Mouse (Mus musculus): ENCODE data around the gene Bend7. TPM values are rescaled to one million over a fixed set of nuclear protein-coding genes. Genes with fewer than 3 reads are reported as not detected.
A peak's percentile ranks its signal among the peaks of the same experiment; 100 is the strongest.

Gene Bend7
- polyA plus RNA-seq, 1 experiment from 2014 or later, result 11.9 TPM

DNA sequence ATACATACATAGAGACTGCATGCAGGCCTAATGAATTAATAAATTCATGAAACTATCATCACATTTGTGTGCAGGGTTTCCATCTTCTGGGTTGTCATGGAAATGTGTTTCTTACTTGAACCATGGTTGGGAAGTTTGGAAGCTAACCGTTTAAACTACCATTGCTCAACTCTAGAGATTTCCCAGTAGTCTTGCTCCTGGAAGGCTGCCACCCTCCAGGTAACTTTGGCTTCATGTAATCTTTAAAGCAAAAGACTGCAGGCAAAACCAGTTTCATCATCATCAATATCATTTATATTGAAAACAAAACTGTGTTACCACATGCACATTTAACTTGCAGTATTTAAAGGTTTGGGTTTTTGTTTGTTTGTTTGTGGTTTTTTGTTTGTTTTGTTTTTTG lies 16.3 kb downstream of the Bend7 start:
- WGBS, result 56% methylated on average over 1 of the region's 1 CpGs
- no peak overlapping the region for H3K27ac ChIP-seq (ENCODE audit: low read length)
- H3K4me2 ChIP-seq (ENCODE audit: low read depth, low read length), result no peak overlapping the region
- no peaks in the 10 kb centered on the region for H3K27me3 ChIP-seq (ENCODE audit: control insufficient read depth, insufficient read depth, low read depth, low read length)
- H3K36me3 ChIP-seq (ENCODE audit: control insufficient read depth, insufficient read depth, low read length), result no peaks in the 10 kb centered on the region
- no peak for ATAC-seq (ENCODE audit: low read depth)
- no peaks in the 10 kb centered on the region for H3K9me3 ChIP-seq (ENCODE audit: control insufficient read depth, low read length)
- peaks cover 14% of the 10 kb centered on the region for H3K4me1 ChIP-seq (replicated peaks; ENCODE audit: control insufficient read depth, insufficient read depth, low read length)
- no peak overlapping the region for H3K4me3 ChIP-seq (ENCODE audit: low read length)
- no peak overlapping the region for H3K9ac ChIP-seq (ENCODE audit: low read length)

DNA sequence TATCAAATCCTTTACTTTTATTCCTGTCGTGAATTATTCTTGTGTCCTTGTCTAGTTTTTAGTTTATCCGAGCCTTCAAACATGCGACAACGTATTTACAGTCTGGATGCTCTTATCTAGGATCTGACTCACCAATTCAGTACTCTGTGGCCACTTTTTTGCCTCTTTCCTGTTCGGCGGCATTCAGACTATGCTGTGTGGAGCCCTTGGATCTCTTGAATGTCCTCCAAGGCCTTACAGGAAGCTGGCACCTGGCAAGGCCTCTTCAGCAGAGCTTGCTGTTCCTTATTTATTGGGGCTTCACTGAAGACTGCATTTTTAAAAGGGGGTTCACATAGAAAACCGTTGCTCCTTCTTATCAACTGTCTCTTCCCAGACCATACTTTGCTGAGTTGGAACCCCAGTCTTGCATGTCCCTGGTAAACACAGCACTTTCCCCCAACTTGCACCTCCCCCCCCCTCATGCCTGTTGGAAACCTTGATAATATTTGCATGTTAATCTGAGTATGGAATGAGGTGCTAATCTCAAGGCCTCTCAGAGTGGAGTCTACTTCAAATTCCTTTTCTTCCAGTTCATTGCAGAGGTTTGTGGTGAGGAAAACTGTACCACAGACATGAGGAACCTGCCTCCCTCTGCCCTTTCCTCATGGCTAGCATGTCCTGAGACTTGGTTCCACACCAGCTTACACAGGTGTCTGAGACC lies 18.6 kb downstream of the Bend7 start:
- WGBS, result 41% methylated on average over 7 of the region's 7 CpGs
- no peak overlapping the region for H3K9ac ChIP-seq (ENCODE audit: low read length)
- peak; percentile 81 for ATAC-seq (ENCODE audit: low read depth)

DNA sequence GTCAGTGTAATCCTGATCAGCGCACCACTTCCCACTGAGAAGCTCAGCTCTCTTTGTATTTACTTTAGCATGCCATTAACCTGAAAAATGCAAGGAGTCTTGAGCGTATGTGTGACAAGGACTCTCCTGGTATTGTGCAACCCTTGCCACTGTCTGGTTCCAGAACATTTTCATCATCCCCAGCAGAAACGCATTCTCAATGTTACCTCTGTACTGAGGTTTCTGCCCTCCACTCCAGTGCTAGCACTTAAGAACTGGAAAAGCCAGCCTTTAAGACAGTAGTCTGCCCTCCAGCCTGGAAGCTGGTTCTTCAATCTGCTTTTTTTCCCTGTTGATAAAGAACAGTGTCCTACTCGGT lies 19.1 kb downstream of the Bend7 start:
- no peaks in the 10 kb centered on the region for H3K27me3 ChIP-seq (ENCODE audit: control insufficient read depth, insufficient read depth, low read depth, low read length)
- no peak overlapping the region for H3K4me2 ChIP-seq (ENCODE audit: low read depth, low read length)
- 52% methylated on average over 4 of the region's 4 CpGs for WGBS
- peak overlapping the region; percentile 92 for H3K27ac ChIP-seq (ENCODE audit: low read length)
- peak; percentile 89 for ATAC-seq (ENCODE audit: low read depth)
- H3K9me3 ChIP-seq (ENCODE audit: control insufficient read depth, low read length), result no peaks in the 10 kb centered on the region
- H3K36me3 ChIP-seq (ENCODE audit: control insufficient read depth, insufficient read depth, low read length), result no peaks in the 10 kb centered on the region
- H3K4me1 ChIP-seq (replicated peaks; ENCODE audit: control insufficient read depth, insufficient read depth, low read length), result peaks cover 14% of the 10 kb centered on the region
- no peak overlapping the region for H3K9ac ChIP-seq (ENCODE audit: low read length)
- H3K4me3 ChIP-seq (ENCODE audit: low read length), result no peak overlapping the region

More for the DNA sequence above, 18.6 kb downstream of the Bend7 start:
- Histone ChIP-seq H3K4me1 (replicated peaks; ENCODE audit: control insufficient read depth, insufficient read depth, low read length) (peaks cover 14% of the 10 kb centered on the region), H3K9me3 (ENCODE audit: control insufficient read depth, low read length) (no peaks in the 10 kb centered on the region), H3K4me3 (ENCODE audit: low read length) (no peak overlapping the region), H3K4me2 (ENCODE audit: low read depth, low read length) (no peak overlapping the region), H3K36me3 (ENCODE audit: control insufficient read depth, insufficient read depth, low read length) (no peaks in the 10 kb centered on the region), H3K27me3 (ENCODE audit: control insufficient read depth, insufficient read depth, low read depth, low read length) (no peaks in the 10 kb centered on the region), H3K27ac (ENCODE audit: low read length) (peak overlapping the region; percentile 92)

DNA sequence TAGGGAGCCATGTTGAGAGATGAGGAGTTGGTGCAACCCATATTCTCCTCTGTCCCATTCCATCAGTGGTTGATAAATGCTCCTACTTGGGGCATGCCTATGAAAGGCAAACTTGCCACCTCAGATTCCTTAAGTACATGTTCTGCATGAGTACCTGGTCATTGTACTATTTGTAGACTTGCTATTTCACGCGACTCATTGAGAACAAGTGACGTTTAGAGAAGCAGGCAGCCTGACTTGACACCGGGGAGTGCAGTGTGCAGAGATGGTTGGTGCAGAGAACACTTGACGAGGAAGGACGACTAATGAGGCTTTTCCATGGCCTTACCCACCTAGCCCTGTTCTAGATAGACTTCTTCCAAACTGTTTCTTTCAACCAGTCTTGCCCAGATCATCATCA lies 34.3 kb downstream of the Bend7 start:
- no peak overlapping the region for H3K4me2 ChIP-seq (ENCODE audit: low read depth, low read length)
- 67% methylated on average over 6 of the region's 6 CpGs for WGBS
- no peak overlapping the region for H3K4me3 ChIP-seq (ENCODE audit: low read length)
- no peaks in the 10 kb centered on the region for H3K27me3 ChIP-seq (ENCODE audit: control insufficient read depth, insufficient read depth, low read depth, low read length)
- H3K36me3 ChIP-seq (ENCODE audit: control insufficient read depth, insufficient read depth, low read length), result peaks cover 2% of the 10 kb centered on the region; the same call in 1 of the 2 replicates
- no peak for ATAC-seq (ENCODE audit: low read depth)
- H3K4me1 ChIP-seq (replicated peaks; ENCODE audit: control insufficient read depth, insufficient read depth, low read length), result 0 out of 2 replicates have a peak, but pooled peaks cover 6% of the 10 kb centered on the region
- H3K27ac ChIP-seq (ENCODE audit: low read length), result no peak overlapping the region
- no peak overlapping the region for H3K9ac ChIP-seq (ENCODE audit: low read length)
- no peaks in the 10 kb centered on the region for H3K9me3 ChIP-seq (ENCODE audit: control insufficient read depth, low read length)

DNA sequence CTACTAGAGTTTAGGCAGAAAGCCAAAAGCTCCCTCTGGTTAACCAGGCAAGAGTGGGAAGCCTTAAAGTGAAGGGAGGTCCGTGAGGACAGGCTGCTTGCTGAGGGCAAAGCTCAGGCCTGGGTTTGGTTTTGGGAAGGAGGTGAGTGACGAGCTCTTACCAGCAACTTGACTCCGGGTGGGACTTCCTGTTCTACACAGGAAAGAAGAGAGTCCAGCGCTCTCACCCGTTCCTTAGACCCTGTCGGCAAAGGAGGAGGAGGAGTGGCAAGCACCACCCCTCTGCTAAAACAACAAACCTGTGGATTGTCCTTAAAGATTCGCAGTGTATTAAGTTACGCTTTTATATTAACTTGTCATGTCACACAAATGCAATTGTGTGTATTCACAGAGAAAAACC lies 38.1 kb downstream of the Bend7 start:
- H3K4me2 ChIP-seq (ENCODE audit: low read depth, low read length), result no peak overlapping the region
- H3K4me3 ChIP-seq (ENCODE audit: low read length), result no peak overlapping the region
- no peaks in the 10 kb centered on the region for H3K9me3 ChIP-seq (ENCODE audit: control insufficient read depth, low read length)
- no peak overlapping the region for H3K9ac ChIP-seq (ENCODE audit: low read length)
- 0 out of 2 replicates have a peak, but pooled peaks have one; percentile 28 for ATAC-seq (ENCODE audit: low read depth)
- 0 out of 2 replicates have a peak, but pooled peaks cover 6% of the 10 kb centered on the region for H3K4me1 ChIP-seq (replicated peaks; ENCODE audit: control insufficient read depth, insufficient read depth, low read length)
- peaks cover 2% of the 10 kb centered on the region; the same call in 1 of the 2 replicates for H3K36me3 ChIP-seq (ENCODE audit: control insufficient read depth, insufficient read depth, low read length)
- H3K27me3 ChIP-seq (ENCODE audit: control insufficient read depth, insufficient read depth, low read depth, low read length), result no peaks in the 10 kb centered on the region
- peak overlapping the region; percentile 59; the same call in 1 of the 2 replicates for H3K27ac ChIP-seq (ENCODE audit: low read length)
- WGBS, result 45% methylated on average over 8 of the region's 8 CpGs

DNA sequence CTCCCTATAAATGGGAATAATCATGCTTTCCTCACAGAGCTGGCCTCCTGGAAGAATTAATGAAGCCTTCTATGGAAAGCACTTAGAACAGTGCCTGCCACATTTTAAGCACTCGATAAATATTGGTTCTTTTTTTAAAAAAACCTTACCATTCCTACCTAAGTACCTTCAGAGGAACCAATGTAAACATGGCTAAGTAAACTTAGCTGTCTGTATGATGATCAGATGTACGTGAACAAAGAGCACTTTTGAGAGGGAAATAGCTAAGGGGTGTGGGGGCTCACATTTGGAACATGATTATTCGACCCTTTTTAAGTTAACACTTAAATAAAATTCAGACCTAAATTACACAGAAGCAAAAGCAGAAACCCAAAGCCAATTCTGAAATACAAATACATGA lies 39.6 kb downstream of the Bend7 start:
- Histone ChIP-seq H3K36me3 (ENCODE audit: control insufficient read depth, insufficient read depth, low read length) (peaks cover 2% of the 10 kb centered on the region; the same call in 1 of the 2 replicates), H3K9me3 (ENCODE audit: control insufficient read depth, low read length) (no peaks in the 10 kb centered on the region), H3K4me2 (ENCODE audit: low read depth, low read length) (no peak overlapping the region), H3K4me3 (ENCODE audit: low read length) (no peak overlapping the region), H3K9ac (ENCODE audit: low read length) (no peak overlapping the region), H3K4me1 (replicated peaks; ENCODE audit: control insufficient read depth, insufficient read depth, low read length) (0 out of 2 replicates have a peak, but pooled peaks cover 6% of the 10 kb centered on the region), H3K27ac (ENCODE audit: low read length) (peak overlapping the region; percentile 58), H3K27me3 (ENCODE audit: control insufficient read depth, insufficient read depth, low read depth, low read length) (no peaks in the 10 kb centered on the region)
- peak; percentile 57 for ATAC-seq (ENCODE audit: low read depth)
- WGBS, result 48% methylated on average over 3 of the region's 3 CpGs

DNA sequence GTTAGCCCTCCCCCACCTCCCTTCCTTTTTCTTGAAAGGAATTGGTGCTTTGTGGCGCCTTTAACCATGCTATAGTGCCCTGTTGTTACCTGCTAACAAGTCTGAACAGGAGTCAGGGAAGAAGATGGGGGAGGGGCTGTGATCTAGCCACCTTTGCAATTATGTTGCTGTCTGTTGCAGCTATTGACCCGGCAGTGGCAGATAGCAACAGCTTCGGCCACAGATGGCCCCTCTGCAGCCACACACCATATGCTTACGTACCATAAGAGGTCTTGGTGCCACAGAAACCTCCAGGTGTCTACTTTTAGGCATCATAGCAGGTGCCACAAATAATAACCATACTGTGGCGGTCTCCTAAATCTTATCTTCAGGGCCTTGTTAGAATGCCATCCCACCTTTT lies 43.1 kb downstream of the Bend7 start:
- Histone ChIP-seq H3K36me3 (ENCODE audit: control insufficient read depth, insufficient read depth, low read length) (no peaks in the 10 kb centered on the region), H3K9me3 (ENCODE audit: control insufficient read depth, low read length) (no peaks in the 10 kb centered on the region), H3K4me3 (ENCODE audit: low read length) (no peak overlapping the region), H3K27me3 (ENCODE audit: control insufficient read depth, insufficient read depth, low read depth, low read length) (no peaks in the 10 kb centered on the region), H3K27ac (ENCODE audit: low read length) (no peak overlapping the region), H3K9ac (ENCODE audit: low read length) (no peak overlapping the region), H3K4me2 (ENCODE audit: low read depth, low read length) (no peak overlapping the region), H3K4me1 (replicated peaks; ENCODE audit: control insufficient read depth, insufficient read depth, low read length) (0 out of 2 replicates have a peak, but pooled peaks cover under 1% of the 10 kb centered on the region)
- 69% methylated on average over 5 of the region's 5 CpGs for WGBS
- no peak for ATAC-seq (ENCODE audit: low read depth)

DNA sequence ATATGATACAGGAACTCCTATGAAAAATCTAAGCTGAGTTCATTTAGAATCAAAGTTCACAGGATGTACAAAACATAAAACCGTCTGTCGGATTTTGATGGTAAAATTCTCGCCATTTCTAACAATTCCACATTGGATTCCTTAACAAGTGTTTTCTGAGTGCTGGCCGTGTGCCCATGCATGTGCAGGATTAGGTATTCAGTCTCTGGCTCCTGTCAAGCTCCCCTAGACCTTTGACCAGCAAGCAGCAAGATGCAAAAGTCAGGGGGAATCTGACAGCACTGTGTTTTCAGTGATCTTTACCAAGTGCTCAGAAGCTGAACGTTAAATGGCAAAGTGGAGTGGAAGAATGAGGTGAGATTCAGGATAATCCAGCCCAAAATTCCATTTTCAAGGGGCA lies 44.3 kb downstream of the Bend7 start:
- no peaks in the 10 kb centered on the region for H3K36me3 ChIP-seq (ENCODE audit: control insufficient read depth, insufficient read depth, low read length)
- no peaks in the 10 kb centered on the region for H3K4me1 ChIP-seq (replicated peaks; ENCODE audit: control insufficient read depth, insufficient read depth, low read length)
- no peak overlapping the region for H3K27ac ChIP-seq (ENCODE audit: low read length)
- H3K9me3 ChIP-seq (ENCODE audit: control insufficient read depth, low read length), result no peaks in the 10 kb centered on the region
- H3K9ac ChIP-seq (ENCODE audit: low read length), result no peak overlapping the region
- no peak overlapping the region for H3K4me2 ChIP-seq (ENCODE audit: low read depth, low read length)
- no peaks in the 10 kb centered on the region for H3K27me3 ChIP-seq (ENCODE audit: control insufficient read depth, insufficient read depth, low read depth, low read length)
- H3K4me3 ChIP-seq (ENCODE audit: low read length), result no peak overlapping the region
- WGBS, result 49% methylated on average over 5 of the region's 5 CpGs
- ATAC-seq (ENCODE audit: low read depth), result no peak

DNA sequence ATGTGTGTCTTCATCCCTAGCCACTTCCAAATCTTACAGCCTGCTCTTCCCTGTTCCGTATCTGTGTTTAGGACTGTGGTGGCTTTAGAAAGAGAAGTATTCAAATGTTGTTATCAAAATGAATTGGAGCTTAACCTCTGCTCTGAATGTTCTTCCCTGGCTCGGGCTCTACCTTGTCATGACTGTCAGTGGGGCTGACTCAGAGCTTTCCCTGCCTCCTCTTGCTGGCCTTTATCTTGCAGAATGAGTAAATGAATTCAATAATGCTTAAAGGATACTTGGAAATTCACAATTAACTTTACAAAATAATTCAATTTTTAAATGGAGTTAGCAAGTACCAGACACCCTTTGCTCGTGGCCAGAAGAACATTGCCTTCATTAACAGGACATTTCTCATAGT lies 46.4 kb downstream of the Bend7 start:
- Histone ChIP-seq H3K9me3 (ENCODE audit: control insufficient read depth, low read length) (no peaks in the 10 kb centered on the region), H3K4me3 (ENCODE audit: low read length) (no peak overlapping the region), H3K27ac (ENCODE audit: low read length) (no peak overlapping the region), H3K4me1 (replicated peaks; ENCODE audit: control insufficient read depth, insufficient read depth, low read length) (no peaks in the 10 kb centered on the region), H3K9ac (ENCODE audit: low read length) (no peak overlapping the region), H3K36me3 (ENCODE audit: control insufficient read depth, insufficient read depth, low read length) (no peaks in the 10 kb centered on the region), H3K4me2 (ENCODE audit: low read depth, low read length) (no peak overlapping the region), H3K27me3 (ENCODE audit: control insufficient read depth, insufficient read depth, low read depth, low read length) (no peaks in the 10 kb centered on the region)
- WGBS, result 83% methylated on average over 3 of the region's 3 CpGs
- ATAC-seq (ENCODE audit: low read depth), result no peak

All from lung, embryonic 16.5 days (tissue).